Mouse (Mus musculus) midbrain, embryonic 10.5 days (tissue): ENCODE measurements around the gene Olfr1030. TPM values are rescaled to one million over a fixed set of nuclear protein-coding genes. Genes with fewer than 3 reads are reported as not detected.
"Not testable (repeated sequence)": the region's sequence is repeated elsewhere in the genome, so short reads cannot be mapped to it uniquely, and the experiment has no call there.

Experiments used
- DNase-seq: peaks from one replicate; pipeline ENCODE4 v3.0.0-alpha.2; 2017; ENCODE audit warnings: low spot score
- H3K27ac ChIP-seq: fragments of 300-500 bp; sonication (generic); replicated peaks from 2 replicates; pipeline ENCODE4 v1.5.1; 2016; ENCODE audit warnings: mild to moderate bottlenecking
- H3K27me3 ChIP-seq: fragments of 300-500 bp; sonication (generic); 2 replicates; pipeline ENCODE4 v1.6.1; 2016; ENCODE audit warnings: low read depth, mild to moderate bottlenecking; ENCODE audit not compliant: poor library complexity, severe bottlenecking
- H3K36me3 ChIP-seq: fragments of 300-500 bp; sonication (generic); 2 replicates; pipeline ENCODE4 v1.6.1; 2016; ENCODE audit warnings: mild to moderate bottlenecking, moderate library complexity
- H3K4me1 ChIP-seq: fragments of 300-500 bp; sonication (generic); 2 replicates; pipeline ENCODE4 v1.6.1; 2016
- H3K4me3 ChIP-seq: fragments of 300-500 bp; sonication (generic); 2 replicates; pipeline ENCODE4 v1.5.1; 2016; ENCODE audit warnings: mild to moderate bottlenecking, moderate library complexity
- H3K9me3 ChIP-seq: fragments of 300-500 bp; sonication (generic); replicated peaks from 2 replicates; pipeline ENCODE4 v1.6.1; 2016; ENCODE audit warnings: mild to moderate bottlenecking
- WGBS: fragments of 180-500 bp; shearing (Covaris S2); methylation state at CpG from one replicate; pipeline ENCODE4 v1.1.7; 2016; 5-methylcytosine and 5-hydroxymethylcytosine counted together
- polyA plus RNA-seq: library from polyadenylated mRNA; unstranded; fragments of >200 nt; fragmentation: Nextera tagmentation; extraction: Ambion mirVana; gene quantifications from 2 replicates; pipeline ENCODE4 v1.2.1, GENCODE M21; 2016

Gene Olfr1030
- not detected in 2 replicates for polyA plus RNA-seq

GRCm38 (mm10) chr2:85978976-85979375 lies at the start of gene Olfr1030:
Gene Olfr1030 (plus strand): TSS chr2:85979276.
- 85% methylated on average over 1 of the region's 1 CpGs for WGBS
- Histone ChIP-seq H3K9me3 (no peaks in the 10 kb centered on the region), H3K4me1 (no peaks in the 10 kb centered on the region), H3K4me3 (no peak within 1 kb of the TSS), H3K27me3 (no peaks in the 10 kb centered on the region), H3K27ac (no peak within 1 kb of the TSS), H3K36me3 (no peaks in the 10 kb centered on the region)
- DNase-seq, result no peak

- Histone ChIP-seq H3K4me3 (no peak within 1 kb of the TSS), H3K27ac (no peak within 1 kb of the TSS), H3K36me3 (no peaks in the 10 kb centered on the region), H3K27me3 (no peaks in the 10 kb centered on the region), H3K9me3 (no peaks in the 10 kb centered on the region), H3K4me1 (no peaks in the 10 kb centered on the region)
- no peak for DNase-seq
- 88% methylated on average over 1 of the region's 1 CpGs for WGBS
Observed at GRCm38 (mm10) chr2:85950137-85950536, 28.9 kb upstream of the Olfr1030 start, which contains the start of gene Olfr1028. Gene Olfr1028 (plus strand): TSS chr2:85950437.

GRCm38 (mm10) chr2:85973595-85973994 lies 5.5 kb upstream of the Olfr1030 start, which contains the start of gene Olfr1029:
Gene Olfr1029 (plus strand): TSS chr2:85973895.
- H3K27ac ChIP-seq, result no peak within 1 kb of the TSS
- no peak for DNase-seq
- no peaks in the 10 kb centered on the region for H3K36me3 ChIP-seq
- 89% methylated on average over 2 of the region's 2 CpGs for WGBS
- H3K9me3 ChIP-seq, result no peaks in the 10 kb centered on the region
- H3K4me3 ChIP-seq, result no peak within 1 kb of the TSS
- no peaks in the 10 kb centered on the region for H3K27me3 ChIP-seq
- no peaks in the 10 kb centered on the region for H3K4me1 ChIP-seq

GRCm38 (mm10) chr2:85990004-85990403 lies 10.9 kb downstream of the Olfr1030 start, which contains the start of gene Olfr1031:
Gene Olfr1031 (plus strand): TSS chr2:85990304.
- DNase-seq, result no peak
- Histone ChIP-seq H3K36me3 (no peaks in the 10 kb centered on the region), H3K4me1 (no peaks in the 10 kb centered on the region), H3K27me3 (no peaks in the 10 kb centered on the region), H3K4me3 (no peak within 1 kb of the TSS), H3K27ac (no peak within 1 kb of the TSS), H3K9me3 (no peaks in the 10 kb centered on the region)
- WGBS, result 80% methylated on average over 3 of the region's 3 CpGs

GRCm38 (mm10) chr2:86005240-86005639 lies 26.2 kb downstream of the Olfr1030 start, which contains the start of gene Olfr1032:
Gene Olfr1032 (plus strand): TSS chr2:86005540.
- Histone ChIP-seq H3K27ac (no peak within 1 kb of the TSS), H3K4me3 (no peak within 1 kb of the TSS), H3K4me1 (no peaks in the 10 kb centered on the region), H3K27me3 (no peaks in the 10 kb centered on the region), H3K36me3 (no peaks in the 10 kb centered on the region), H3K9me3 (no peaks in the 10 kb centered on the region)
- no peak for DNase-seq
- WGBS, result 88% methylated on average over 7 of the region's 7 CpGs

GRCm38 (mm10) chr2:86020406-86020805 lies 41.3 kb downstream of the Olfr1030 start, which contains the start of gene Olfr1033:
Gene Olfr1033 (plus strand): TSS chr2:86020633.
- not testable (repeated sequence) for H3K9me3 ChIP-seq, H3K27ac ChIP-seq, H3K36me3 ChIP-seq, H3K4me1 ChIP-seq, H3K27me3 ChIP-seq
- DNase-seq, result peak; percentile 14
- H3K4me3 ChIP-seq, result peak within 1 kb of the TSS; percentile 43
- WGBS, result 8% methylated on average over 11 of the region's 11 CpGs

- not testable (repeated sequence) for H3K27ac ChIP-seq, H3K9me3 ChIP-seq, DNase-seq, H3K4me3 ChIP-seq, H3K36me3 ChIP-seq, H3K4me1 ChIP-seq, H3K27me3 ChIP-seq
- 82% methylated on average over 3 of the region's 9 CpGs for WGBS
Observed at GRCm38 (mm10) chr2:86021518-86021917, 42.4 kb downstream of the Olfr1030 start.

Other genes with a start within 250 kb of the Olfr1030 start
- not detected in 2 replicates for gene Olfr1012, start 216.5 kb upstream of the Olfr1030 start, polyA plus RNA-seq
- gene Olfr1013, start 212.2 kb upstream of the Olfr1030 start, polyA plus RNA-seq, result not detected in 2 replicates
- not detected in 2 replicates for gene Olfr1014, start 206.6 kb upstream of the Olfr1030 start, polyA plus RNA-seq
- gene Olfr1015, start 197.3 kb upstream of the Olfr1030 start, polyA plus RNA-seq, result not detected in 2 replicates
- gene Olfr1016, start 176.7 kb upstream of the Olfr1030 start, polyA plus RNA-seq, result not detected in 2 replicates
- gene Olfr1018, start 160.8 kb upstream of the Olfr1030 start, polyA plus RNA-seq, result not detected in 2 replicates
- not detected in 2 replicates for gene Olfr1019, start 133.8 kb upstream of the Olfr1030 start, polyA plus RNA-seq
- not detected in 2 replicates for gene Olfr1020, start 132.2 kb upstream of the Olfr1030 start, polyA plus RNA-seq
- not detected in 2 replicates for gene Olfr1022, start 110.7 kb upstream of the Olfr1030 start, polyA plus RNA-seq
- gene Olfr1023, start 93.6 kb upstream of the Olfr1030 start, polyA plus RNA-seq, result not detected in 2 replicates
- not detected in 2 replicates for gene Olfr1024, start 74.2 kb upstream of the Olfr1030 start, polyA plus RNA-seq
- not detected in 2 replicates for gene Olfr1025-ps1, start 64.1 kb upstream of the Olfr1030 start, polyA plus RNA-seq
- gene Olfr1026, start 57.7 kb upstream of the Olfr1030 start, polyA plus RNA-seq, result not detected in 2 replicates
- not detected in 2 replicates for gene Olfr1028, start 28.8 kb upstream of the Olfr1030 start, polyA plus RNA-seq
- gene Olfr1029, start 5.4 kb upstream of the Olfr1030 start, polyA plus RNA-seq, result not detected in 2 replicates
- not detected in 2 replicates for gene Olfr1031, start 11.0 kb downstream of the Olfr1030 start, polyA plus RNA-seq
- not detected in 2 replicates for gene Olfr1032, start 26.3 kb downstream of the Olfr1030 start, polyA plus RNA-seq
- gene Olfr1033, start 41.4 kb downstream of the Olfr1030 start, polyA plus RNA-seq, result not detected in 2 replicates
- gene Olfr1034, start 66.6 kb downstream of the Olfr1030 start, polyA plus RNA-seq, result not detected in 2 replicates
- not detected in 2 replicates for gene Olfr1036, start 94.7 kb downstream of the Olfr1030 start, polyA plus RNA-seq
- not detected in 2 replicates for gene Olfr1037, start 108.1 kb downstream of the Olfr1030 start, polyA plus RNA-seq
- not detected in 2 replicates for gene Olfr1039, start 156.7 kb downstream of the Olfr1030 start, polyA plus RNA-seq
- gene Olfr1040, start 167.5 kb downstream of the Olfr1030 start, polyA plus RNA-seq, result not detected in 2 replicates
- not detected in 2 replicates for gene Olfr1042, start 182.6 kb downstream of the Olfr1030 start, polyA plus RNA-seq
- not detected in 2 replicates for gene Olfr1043, start 188.2 kb downstream of the Olfr1030 start, polyA plus RNA-seq
- gene Olfr1044, start 198.5 kb downstream of the Olfr1030 start, polyA plus RNA-seq, result not detected in 2 replicates
- gene Olfr52, start 206.4 kb downstream of the Olfr1030 start, polyA plus RNA-seq, result not detected in 2 replicates
- not detected in 2 replicates for gene Olfr1045, start 223.7 kb downstream of the Olfr1030 start, polyA plus RNA-seq
- gene Olfr1046, start 240.0 kb downstream of the Olfr1030 start, polyA plus RNA-seq, result not detected in 2 replicates